Mouse (Mus musculus): Measurements from ENCODE around the gene Cxcl3. TPM values are rescaled to one million over a fixed set of nuclear protein-coding genes. Genes with fewer than 3 reads are reported as not detected.

The Cxcl3 gene
- total and polyA plus RNA-seq, 2 experiments from 2014 or later, result 0.29 TPM; not detected in 1

DNA sequence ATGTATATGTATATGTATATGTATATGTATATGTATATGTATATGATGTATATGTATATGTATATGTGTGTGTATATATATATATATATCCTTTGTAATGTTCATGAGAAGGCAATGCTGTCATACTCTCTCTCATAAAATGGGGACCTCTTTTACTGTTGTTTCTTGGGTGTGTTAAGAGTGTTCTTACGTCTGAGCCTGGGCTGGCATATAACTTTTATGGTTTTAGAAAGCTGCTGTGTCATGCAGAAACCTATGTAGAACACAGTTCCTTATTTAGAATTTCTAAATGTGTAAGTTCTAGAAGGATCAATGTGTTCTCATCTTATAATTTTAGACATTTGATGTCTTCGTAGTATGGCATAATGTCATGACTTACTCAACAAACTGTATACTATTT is 25.1 kb upstream of the Cxcl3 start:
- WGBS, result 98% methylated on average over 2 of the region's 2 CpGs
- Histone ChIP-seq H3K4me3 (ENCODE audit: low read length) (no peak overlapping the region), H3K27ac (no peak overlapping the region), H3K27me3 (ENCODE audit: insufficient read depth, low read length) (no peaks in the 10 kb centered on the region), H3K4me1 (ENCODE audit: insufficient read depth, low read length) (no peaks in the 10 kb centered on the region), H3K9ac (replicated peaks; ENCODE audit: low read length) (no peak overlapping the region), H3K4me2 (ENCODE audit: low read depth, low read length) (no peak overlapping the region), H3K36me3 (ENCODE audit: insufficient read depth, low read length) (no peaks in the 10 kb centered on the region), H3K9me3 (ENCODE audit: low read length) (no peaks in the 10 kb centered on the region)
- no peak for TF ChIP-seq CTCF (IDR thresholded peaks at IDR 0.05; ENCODE audit: low read depth)
- ATAC-seq (no peak), DNase-seq (ENCODE audit: low spot score) (no peak)

DNA sequence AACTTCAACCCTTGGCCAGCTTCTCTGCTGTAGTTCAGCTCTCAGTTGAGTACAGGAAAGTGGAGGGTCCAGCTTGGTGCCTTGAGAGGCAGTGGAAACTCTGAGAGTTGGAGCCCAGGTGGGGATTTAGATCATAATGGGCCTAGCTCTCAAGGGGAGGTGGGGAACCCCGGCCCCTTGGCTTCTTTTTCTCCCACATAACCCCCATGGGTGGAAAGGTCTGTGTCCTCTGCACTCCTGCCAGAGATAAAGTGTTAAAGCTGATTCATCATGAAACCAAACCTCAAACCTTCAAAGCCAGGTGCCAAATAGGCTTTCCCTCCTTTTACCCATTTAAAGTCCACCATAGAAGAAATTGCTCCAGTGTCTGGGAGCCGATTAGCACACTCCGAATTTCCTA is 24.1 kb upstream of the Cxcl3 start:
- 86% methylated on average over 3 of the region's 3 CpGs for WGBS
- no peak for DNase-seq (ENCODE audit: low spot score)
- H3K27ac ChIP-seq, result no peak overlapping the region
- no peak overlapping the region for H3K9ac ChIP-seq (replicated peaks; ENCODE audit: low read length)
- H3K4me2 ChIP-seq (ENCODE audit: low read depth, low read length), result no peak overlapping the region
- no peaks in the 10 kb centered on the region for H3K9me3 ChIP-seq (ENCODE audit: low read length)
- no peaks in the 10 kb centered on the region for H3K4me1 ChIP-seq (ENCODE audit: insufficient read depth, low read length)
- no peaks in the 10 kb centered on the region for H3K36me3 ChIP-seq (ENCODE audit: insufficient read depth, low read length)
- no peak for ATAC-seq
- no peak for TF ChIP-seq CTCF (IDR thresholded peaks at IDR 0.05; ENCODE audit: low read depth)
- no peak overlapping the region for H3K4me3 ChIP-seq (ENCODE audit: low read length)
- no peaks in the 10 kb centered on the region for H3K27me3 ChIP-seq (ENCODE audit: insufficient read depth, low read length)

DNA sequence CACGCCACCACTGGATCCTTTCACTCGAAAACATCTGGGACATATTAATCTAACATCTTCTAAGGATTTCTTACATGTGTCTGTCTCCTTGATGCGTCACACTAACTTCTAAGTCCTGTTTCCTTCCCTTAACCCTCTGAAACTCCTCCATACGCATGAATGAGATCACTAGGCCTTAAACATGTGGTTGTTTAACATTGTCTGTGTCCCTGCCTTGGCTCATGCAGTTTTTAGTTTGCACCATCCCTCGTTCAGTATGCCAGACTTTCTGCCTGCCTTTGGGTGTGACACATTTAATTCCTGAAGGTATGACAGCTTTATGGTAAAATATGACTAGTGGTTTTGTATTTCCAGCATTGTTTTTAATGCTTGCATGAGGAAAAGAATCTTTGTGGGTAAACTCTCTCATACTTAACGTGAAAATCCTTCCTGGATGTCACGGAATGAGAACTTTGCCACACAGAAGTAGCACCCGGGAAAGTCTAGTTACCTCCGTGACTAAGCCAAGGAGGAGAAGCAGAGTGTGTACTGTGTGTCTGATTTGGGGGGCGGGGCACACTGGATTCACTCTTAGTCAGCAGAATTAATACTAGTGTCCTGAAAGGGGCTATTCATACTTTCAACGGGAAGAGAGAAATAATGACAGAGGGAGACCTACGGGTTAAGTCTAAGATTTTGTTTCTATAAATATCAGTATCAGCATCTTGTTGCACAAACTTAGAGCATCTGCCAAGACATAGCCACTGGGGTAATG is 21.8 kb upstream of the Cxcl3 start:
- WGBS, result 80% methylated on average over 12 of the region's 12 CpGs
- Histone ChIP-seq H3K27me3 (ENCODE audit: insufficient read depth, low read length) (no peaks in the 10 kb centered on the region), H3K36me3 (ENCODE audit: insufficient read depth, low read length) (no peaks in the 10 kb centered on the region), H3K4me1 (ENCODE audit: insufficient read depth, low read length) (no peaks in the 10 kb centered on the region), H3K9me3 (ENCODE audit: low read length) (no peaks in the 10 kb centered on the region), H3K27ac (no peak overlapping the region), H3K4me3 (ENCODE audit: low read length) (no peak overlapping the region), H3K4me2 (ENCODE audit: low read depth, low read length) (no peak overlapping the region), H3K9ac (replicated peaks; ENCODE audit: low read length) (no peak overlapping the region)
- ATAC-seq (no peak), DNase-seq (ENCODE audit: low spot score) (no peak)
- no peak for TF ChIP-seq CTCF (IDR thresholded peaks at IDR 0.05; ENCODE audit: low read depth)

DNA sequence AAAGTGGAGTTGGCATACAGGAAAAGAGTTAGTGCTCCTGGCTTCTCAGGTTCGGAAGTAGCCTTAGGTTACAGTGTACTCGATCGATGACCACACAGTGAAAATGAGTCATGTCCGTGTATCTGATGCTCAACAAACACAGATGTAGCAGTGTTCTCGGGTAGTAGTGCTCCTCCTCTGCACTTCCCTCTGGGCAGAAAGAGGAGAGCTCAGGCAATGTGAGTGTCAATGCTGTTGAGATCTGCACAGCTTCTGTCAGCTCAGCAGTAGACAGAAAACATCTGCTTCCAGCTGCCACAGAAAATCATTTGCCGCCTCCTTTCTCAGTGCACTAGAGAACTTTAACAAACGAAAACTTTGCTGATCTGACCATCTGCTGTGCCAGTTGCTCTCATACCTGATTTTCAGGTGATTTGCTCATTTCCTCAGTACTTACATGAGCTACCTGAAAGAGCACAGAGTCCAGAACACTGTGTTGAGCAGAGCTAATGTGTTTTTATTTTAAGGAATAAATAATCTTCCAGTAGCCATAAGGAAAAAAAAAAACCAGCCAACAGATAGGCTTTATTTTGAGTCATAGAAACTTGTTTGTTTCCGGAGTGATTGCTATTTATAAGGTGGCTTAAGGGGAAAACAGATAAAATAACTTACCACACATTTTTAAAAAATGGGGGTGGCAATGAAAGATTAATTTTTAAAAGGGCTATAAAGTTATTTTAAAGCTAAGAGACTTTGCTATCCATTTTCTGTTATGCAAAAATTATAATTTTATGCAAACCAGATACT is 19.9 kb upstream of the Cxcl3 start:
- TF ChIP-seq CTCF (IDR thresholded peaks at IDR 0.05; ENCODE audit: low read depth), result no peak
- WGBS, result 76% methylated on average over 8 of the region's 8 CpGs
- ATAC-seq (no peak), DNase-seq (ENCODE audit: low spot score) (no peak)
- Histone ChIP-seq H3K36me3 (ENCODE audit: insufficient read depth, low read length) (no peaks in the 10 kb centered on the region), H3K9ac (replicated peaks; ENCODE audit: low read length) (no peak overlapping the region), H3K9me3 (ENCODE audit: low read length) (no peaks in the 10 kb centered on the region), H3K27me3 (ENCODE audit: insufficient read depth, low read length) (no peaks in the 10 kb centered on the region), H3K4me1 (ENCODE audit: insufficient read depth, low read length) (no peaks in the 10 kb centered on the region), H3K4me2 (ENCODE audit: low read depth, low read length) (no peak overlapping the region), H3K4me3 (ENCODE audit: low read length) (no peak overlapping the region), H3K27ac (no peak overlapping the region)

DNA sequence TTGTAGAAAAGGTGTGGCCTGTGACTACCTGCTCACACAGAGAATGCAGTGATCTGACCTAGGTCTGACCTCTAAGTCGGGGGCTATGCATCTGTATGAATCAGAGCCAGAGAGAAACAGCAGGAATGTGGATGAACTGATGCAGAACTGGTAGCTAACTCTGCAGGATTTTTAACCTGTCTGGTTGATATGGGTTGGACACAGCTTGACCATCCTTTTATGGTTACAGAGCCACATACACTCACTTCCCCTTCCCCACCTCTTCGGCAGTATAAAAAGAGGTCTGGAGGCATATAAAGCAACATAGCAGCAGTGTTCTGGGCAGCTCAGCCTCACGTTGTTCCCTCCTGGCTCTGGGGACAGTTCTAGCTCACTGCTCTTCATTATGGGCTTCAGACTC is 17.7 kb upstream of the Cxcl3 start, which contains the start of gene Ppbp:
Gene Ppbp (plus strand): TSS at position 301 of the 400 bp plus-strand sequence.
- Histone ChIP-seq H3K4me3 (ENCODE audit: low read length) (no peak within 1 kb of the TSS), H3K9me3 (ENCODE audit: low read length) (no peaks in the 10 kb centered on the region), H3K9ac (replicated peaks; ENCODE audit: low read length) (no peak within 1 kb of the TSS), H3K4me2 (ENCODE audit: low read depth, low read length) (no peak within 1 kb of the TSS), H3K27me3 (ENCODE audit: insufficient read depth, low read length) (no peaks in the 10 kb centered on the region), H3K36me3 (ENCODE audit: insufficient read depth, low read length) (no peaks in the 10 kb centered on the region), H3K27ac (no peak within 1 kb of the TSS), H3K4me1 (ENCODE audit: insufficient read depth, low read length) (no peaks in the 10 kb centered on the region)
- WGBS, result 56% methylated on average over 3 of the region's 3 CpGs
- TF ChIP-seq CTCF (IDR thresholded peaks at IDR 0.05; ENCODE audit: low read depth), result no peak
- DNase-seq (ENCODE audit: low spot score) (no peak), ATAC-seq (no peak)

DNA sequence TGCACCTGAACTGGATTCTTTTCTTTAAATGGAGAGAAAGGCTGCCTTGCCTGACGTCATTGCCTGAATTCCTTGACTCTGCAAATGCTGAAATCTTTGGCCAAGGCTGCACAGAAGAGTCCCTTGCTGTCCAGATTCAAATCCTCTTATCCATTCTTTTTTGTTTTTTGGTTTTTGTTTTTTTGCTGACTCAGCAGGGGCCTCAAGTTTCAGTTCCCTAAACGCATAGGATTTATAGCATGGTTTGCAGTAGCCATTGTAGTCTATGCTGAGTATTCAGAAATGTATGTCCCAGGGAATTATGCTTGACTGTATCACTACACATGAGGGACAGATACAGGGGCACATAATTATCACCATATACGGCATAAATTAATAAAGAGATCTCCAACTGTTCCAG is 14.5 kb upstream of the Cxcl3 start:
- no peak for TF ChIP-seq CTCF (IDR thresholded peaks at IDR 0.05; ENCODE audit: low read depth)
- no peak for ATAC-seq
- Histone ChIP-seq H3K9me3 (ENCODE audit: low read length) (no peaks in the 10 kb centered on the region), H3K4me3 (ENCODE audit: low read length) (no peak overlapping the region), H3K27ac (no peak overlapping the region), H3K36me3 (ENCODE audit: insufficient read depth, low read length) (no peaks in the 10 kb centered on the region), H3K4me2 (ENCODE audit: low read depth, low read length) (no peak overlapping the region), H3K4me1 (ENCODE audit: insufficient read depth, low read length) (no peaks in the 10 kb centered on the region), H3K27me3 (ENCODE audit: insufficient read depth, low read length) (no peaks in the 10 kb centered on the region), H3K9ac (replicated peaks; ENCODE audit: low read length) (no peak overlapping the region)
- no peak for DNase-seq (ENCODE audit: low spot score)
- WGBS, result 77% methylated on average over 3 of the region's 3 CpGs

All from hindbrain, postnatal 0 days (tissue).